8 mouse cellular contexts compared by ENCODE assay signal in genomic region chr12:86905203-86905602, GRCm38 (mm10). TPM values are rescaled to one million over a fixed set of nuclear protein-coding genes. Genes with fewer than 3 reads are reported as not detected.
DNase-seq lines count a peak whose midpoint lies in the region; ATAC-seq lines count a peak whose summit lies in the region.

No protein-coding gene starts in this region.

- peak; percentile 54 for DNase-seq in forebrain, embryonic 11.5 days (ENCODE audit: low spot score)
- peak; percentile 46 for DNase-seq in urinary bladder, postnatal 25 days (ENCODE audit: low spot score)
- DNase-seq in urinary bladder, postnatal 10 days (ENCODE audit: low spot score) = no peak
- peak; percentile 69 to 79 for DNase-seq in kidney, postnatal 4 days
- DNase-seq in retina, embryonic 14.5 days (ENCODE audit: low spot score) = peak; percentile 75
- DNase-seq in frontal cortex, postnatal 36 days (ENCODE audit: low spot score in 2 of 2) = no peak

- H3K4me3 ChIP-seq in forebrain, embryonic 11.5 days (ENCODE audit: low read depth, low read length) = no peak overlapping the region
- H3K4me3 ChIP-seq in forebrain, embryonic 12.5 days (replicated peaks) = no peak overlapping the region
- no peak overlapping the region for H3K4me3 ChIP-seq in embryonic facial prominence, embryonic 13.5 days

- ATAC-seq in forebrain, embryonic 11.5 days (replicated peaks; ENCODE audit: low FRiP score) = no peak
- ATAC-seq in forebrain, embryonic 12.5 days (ENCODE audit: low FRiP score) = no peak; the same call in 1 of the 2 replicates
- no peak for ATAC-seq in embryonic facial prominence, embryonic 13.5 days (ENCODE audit: insufficient number of reproducible peaks, insufficient read depth, low FRiP score, low TSS enrichment, low read depth)

- 12% methylated on average over 4 of the region's 4 CpGs for WGBS in forebrain, embryonic 11.5 days
- 13% methylated on average over 4 of the region's 4 CpGs for WGBS in forebrain, embryonic 12.5 days
- WGBS in embryonic facial prominence, embryonic 13.5 days = 13% methylated on average over 4 of the region's 4 CpGs

- no peak overlapping the region for H3K27ac ChIP-seq in forebrain, embryonic 11.5 days (ENCODE audit: low read depth, low read length)
- no peak overlapping the region for H3K27ac ChIP-seq in forebrain, embryonic 12.5 days
- peak overlapping the region; percentile 39; the same call in 1 of the 2 replicates for H3K27ac ChIP-seq in embryonic facial prominence, embryonic 13.5 days

- H3K4me2 ChIP-seq in forebrain, embryonic 11.5 days (ENCODE audit: low read depth, low read length, severe bottlenecking) = no peak overlapping the region
- no peak overlapping the region for H3K4me2 ChIP-seq in forebrain, embryonic 12.5 days
- no peak overlapping the region for H3K4me2 ChIP-seq in embryonic facial prominence, embryonic 13.5 days

- H3K36me3 ChIP-seq in forebrain, embryonic 11.5 days (ENCODE audit: control insufficient read depth, insufficient read depth, low read length) = no peaks in the 10 kb centered on the region
- H3K36me3 ChIP-seq in forebrain, embryonic 12.5 days (replicated peaks) = no peaks in the 10 kb centered on the region
- H3K36me3 ChIP-seq in embryonic facial prominence, embryonic 13.5 days = no peaks in the 10 kb centered on the region

- H3K9me3 ChIP-seq in forebrain, embryonic 11.5 days (ENCODE audit: control insufficient read depth, low read length) = no peaks in the 10 kb centered on the region
- no peaks in the 10 kb centered on the region for H3K9me3 ChIP-seq in forebrain, embryonic 12.5 days
- H3K9me3 ChIP-seq in embryonic facial prominence, embryonic 13.5 days = no peaks in the 10 kb centered on the region

- H3K9ac ChIP-seq in forebrain, embryonic 11.5 days (ENCODE audit: low read length) = no peak overlapping the region
- no peak overlapping the region for H3K9ac ChIP-seq in forebrain, embryonic 12.5 days
- H3K9ac ChIP-seq in embryonic facial prominence, embryonic 13.5 days = no peak overlapping the region

- H3K4me1 ChIP-seq in forebrain, embryonic 11.5 days (replicated peaks; ENCODE audit: control insufficient read depth, insufficient read depth, low read length) = peaks cover 2% of the 10 kb centered on the region
- H3K4me1 ChIP-seq in forebrain, embryonic 12.5 days = peaks cover 23% of the 10 kb centered on the region
- H3K4me1 ChIP-seq in embryonic facial prominence, embryonic 13.5 days = peaks cover 32% of the 10 kb centered on the region

- H3K27me3 ChIP-seq in forebrain, embryonic 11.5 days (ENCODE audit: control insufficient read depth, insufficient read depth, low read length) = no peaks in the 10 kb centered on the region
- 0 out of 2 replicates have a peak, but pooled peaks cover 4% of the 10 kb centered on the region for H3K27me3 ChIP-seq in forebrain, embryonic 12.5 days
- H3K27me3 ChIP-seq in embryonic facial prominence, embryonic 13.5 days = no peaks in the 10 kb centered on the region

RNA-seq across cellular contexts. Expression of gene Irf2bpl, which starts 20.6 kb away (rescaled TPM):
- polyA plus RNA-seq in forebrain, embryonic 11.5 days (2014; fragmentation: Nextera tagmentation; extraction: Ambion mirVana) = 40.3 and 42.7 TPM in 2 replicates
- 74.8 and 81.9 TPM in 2 replicates for polyA plus RNA-seq in forebrain, embryonic 12.5 days (2016; fragmentation: Nextera tagmentation; extraction: Ambion mirVana)
- 36.5 and 37.7 TPM in 2 replicates for polyA plus RNA-seq in embryonic facial prominence, embryonic 13.5 days (2015; fragmentation: Nextera tagmentation; extraction: Ambion mirVana)

RNA-seq across cellular contexts. Expression of gene Cipc, which starts 41.6 kb away (rescaled TPM):
- 46.5 and 48.7 TPM in 2 replicates for polyA plus RNA-seq in forebrain, embryonic 11.5 days (2014; fragmentation: Nextera tagmentation; extraction: Ambion mirVana)
- 49.5 and 51.4 TPM in 2 replicates for polyA plus RNA-seq in forebrain, embryonic 12.5 days (2016; fragmentation: Nextera tagmentation; extraction: Ambion mirVana)
- polyA plus RNA-seq in embryonic facial prominence, embryonic 13.5 days (2015; fragmentation: Nextera tagmentation; extraction: Ambion mirVana) = 24.3 TPM in 2 replicates

Comparison
In these comparisons a context has a peak if more than half of its experiments do, and no peak if none do; other contexts are left out.
1. DNase-seq: peak in forebrain, embryonic 11.5 days (single experiment), urinary bladder, postnatal 25 days (single experiment), kidney, postnatal 4 days (2 of 2) and retina, embryonic 14.5 days (single experiment); none in urinary bladder, postnatal 10 days (single experiment) and frontal cortex, postnatal 36 days (0 of 2).